Mouse (Mus musculus): ENCODE results near the gene 3300002I08Rik. TPM values are rescaled to one million over a fixed set of nuclear protein-coding genes. Genes with fewer than 3 reads are reported as not detected.
"Not testable (repeated sequence)": the region's sequence is repeated elsewhere in the genome, so short reads cannot be mapped to it uniquely, and the experiment has no call there.

Gene 3300002I08Rik
- polyA plus RNA-seq, 1 experiment = 1.4 TPM

DNA sequence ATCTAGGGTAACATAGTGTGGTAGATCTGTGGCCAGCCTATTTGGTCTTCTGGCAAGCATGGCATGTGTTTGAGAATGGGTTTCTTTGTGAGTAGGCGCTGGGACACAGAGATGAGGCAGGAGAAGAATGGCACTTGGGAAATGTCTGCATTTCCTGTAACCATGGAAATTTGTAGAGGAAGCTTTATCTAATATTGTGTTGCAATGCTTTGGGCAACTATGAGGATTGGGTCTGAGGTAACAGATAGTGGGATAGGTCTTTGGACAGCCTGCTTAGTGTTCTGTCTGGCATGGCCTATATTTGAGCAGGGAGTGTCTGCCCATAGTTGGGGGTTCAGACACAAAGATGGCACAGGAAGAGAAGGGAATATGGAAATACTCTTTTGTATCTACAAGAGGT is 43.6 kb downstream of the 3300002I08Rik start:
- H3K36me3 ChIP-seq (ENCODE audit: control insufficient read depth, insufficient read depth, low read length) = peaks cover 2% of the 10 kb centered on the region
- no peaks in the 10 kb centered on the region for H3K27me3 ChIP-seq (replicated peaks; ENCODE audit: control insufficient read depth, insufficient read depth, low read length)
- 96% methylated on average over 1 of the region's 1 CpGs for WGBS
- no peak for DNase-seq
- H3K27ac ChIP-seq (ENCODE audit: insufficient read depth, low read depth, low read length) = no peak overlapping the region
- no peaks in the 10 kb centered on the region for H3K4me1 ChIP-seq (ENCODE audit: control insufficient read depth, insufficient read depth, low read length)
- TF ChIP-seq CTCF (conservative IDR thresholded peaks at IDR 0.05; ENCODE audit: insufficient read depth, insufficient read length, low read depth, low read length) (no peak), POLR2A (IDR thresholded peaks at IDR 0.05; ENCODE audit: low read depth, low read length) (no peak)
- no peak overlapping the region for H3K4me3 ChIP-seq (ENCODE audit: insufficient read depth, low read depth, low read length)

DNA sequence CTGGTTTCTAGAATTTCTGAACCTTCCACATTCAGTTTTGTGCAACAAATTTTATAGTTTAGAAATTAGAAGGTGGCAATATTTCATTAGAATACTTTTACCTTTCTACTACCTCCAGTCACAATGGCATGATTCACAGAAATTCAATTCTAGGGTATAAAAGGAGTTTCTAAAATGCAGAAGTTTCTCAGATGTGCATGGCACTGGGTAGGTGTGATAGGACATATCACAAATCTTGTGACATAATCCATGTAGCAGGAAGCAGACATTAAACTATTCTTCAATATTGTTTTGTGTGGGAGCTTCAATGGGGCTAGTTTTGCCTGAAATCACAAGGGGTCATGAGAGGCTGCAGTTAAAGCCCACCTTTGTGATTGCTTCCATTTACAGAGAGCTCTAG is 46.4 kb downstream of the 3300002I08Rik start:
- Histone ChIP-seq H3K4me3 (ENCODE audit: insufficient read depth, low read depth, low read length) (no peak overlapping the region), H3K27me3 (replicated peaks; ENCODE audit: control insufficient read depth, insufficient read depth, low read length) (no peaks in the 10 kb centered on the region), H3K36me3 (ENCODE audit: control insufficient read depth, insufficient read depth, low read length) (no peaks in the 10 kb centered on the region; the same call in 1 of the 2 replicates), H3K27ac (ENCODE audit: insufficient read depth, low read depth, low read length) (no peak overlapping the region), H3K4me1 (ENCODE audit: control insufficient read depth, insufficient read depth, low read length) (no peaks in the 10 kb centered on the region)
- TF ChIP-seq POLR2A (IDR thresholded peaks at IDR 0.05; ENCODE audit: low read depth, low read length) (no peak), CTCF (conservative IDR thresholded peaks at IDR 0.05; ENCODE audit: insufficient read depth, insufficient read length, low read depth, low read length) (no peak)
- no peak for DNase-seq

DNA sequence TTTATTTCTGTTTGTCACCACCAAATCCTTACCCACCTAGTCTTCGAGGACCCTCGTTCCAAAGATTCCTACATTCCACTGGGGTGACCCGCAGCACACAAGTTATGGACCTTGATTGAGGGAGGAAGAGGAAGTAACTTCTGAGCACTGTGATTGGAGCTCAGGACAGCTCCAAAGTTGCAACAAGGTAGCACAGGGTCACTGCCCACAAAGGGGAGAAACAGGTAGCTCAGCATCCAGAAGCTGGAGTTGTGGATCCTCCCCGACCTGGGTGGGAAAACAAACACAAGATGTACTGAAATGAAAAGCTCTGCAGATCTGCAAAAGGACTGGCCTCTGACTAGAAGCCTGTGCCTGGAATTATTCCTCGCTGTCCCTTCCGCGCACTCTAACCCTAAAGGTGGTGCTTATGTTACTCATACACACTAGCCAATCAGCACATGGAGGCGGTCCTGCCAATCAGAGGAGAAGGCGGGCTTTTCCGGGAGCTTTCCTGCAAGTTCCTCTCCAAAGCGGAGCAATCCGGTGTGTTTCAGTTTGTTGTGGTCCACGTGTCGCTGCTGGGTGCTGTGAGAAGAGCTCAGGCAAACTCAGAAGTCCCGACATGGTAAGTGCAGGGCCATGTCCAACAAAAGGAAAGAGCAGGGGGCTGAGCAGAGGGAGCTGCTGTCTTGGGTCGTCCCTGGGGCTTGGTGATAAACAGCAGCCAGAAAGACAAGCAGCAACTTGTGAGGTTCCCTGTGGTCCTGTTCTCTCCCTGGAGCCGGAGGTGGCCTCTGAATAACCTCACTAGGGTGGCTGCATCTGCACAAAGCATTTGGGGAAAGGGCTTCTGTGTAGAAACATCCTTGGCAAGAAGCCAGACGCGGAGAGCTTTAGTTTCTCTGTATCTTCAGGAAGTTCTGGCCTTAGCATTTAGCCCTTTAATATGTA is 51.3 kb downstream of the 3300002I08Rik start:
- WGBS = 12% methylated on average over 19 of the region's 19 CpGs
- H3K27me3 ChIP-seq (replicated peaks; ENCODE audit: control insufficient read depth, insufficient read depth, low read length); H3K36me3 ChIP-seq (ENCODE audit: control insufficient read depth, insufficient read depth, low read length); H3K4me1 ChIP-seq (ENCODE audit: control insufficient read depth, insufficient read depth, low read length): not testable (repeated sequence)
- DNase-seq = peak; percentile 97
- peak overlapping the region; percentile 79 for H3K4me3 ChIP-seq (ENCODE audit: insufficient read depth, low read depth, low read length)
- H3K27ac ChIP-seq (ENCODE audit: insufficient read depth, low read depth, low read length) = peak overlapping the region; percentile 29; the same call in 1 of the 2 replicates

DNA sequence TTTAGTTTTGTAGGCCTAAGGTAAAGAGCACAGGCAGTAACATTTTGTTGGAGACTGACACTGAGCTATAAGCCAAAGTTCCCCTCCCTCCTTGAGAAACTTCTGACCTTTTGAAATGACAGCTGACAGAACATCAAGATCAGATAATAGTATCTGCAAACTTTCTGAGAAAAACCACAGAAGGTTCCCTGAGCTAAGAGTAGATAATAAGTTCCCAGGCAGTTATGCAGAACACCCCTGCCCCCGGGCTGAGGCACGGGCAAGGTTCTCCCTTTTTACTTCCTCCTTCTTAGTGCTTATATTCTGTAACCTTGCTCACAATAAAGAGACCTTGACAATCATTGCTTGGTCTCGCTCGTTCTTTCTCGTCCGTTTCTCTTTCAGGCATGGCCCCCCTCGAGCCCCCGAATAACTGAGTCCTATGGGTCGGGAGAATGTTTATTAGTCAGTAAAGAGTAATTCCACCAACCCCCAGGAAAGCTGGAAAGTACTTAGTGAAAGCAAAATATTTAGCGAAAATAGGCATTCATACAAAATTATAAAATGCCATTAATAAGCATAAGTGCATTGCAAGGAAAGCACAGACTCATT is 55.3 kb downstream of the 3300002I08Rik start:
- Histone ChIP-seq H3K4me1 (ENCODE audit: control insufficient read depth, insufficient read depth, low read length) (no peaks in the 10 kb centered on the region; the same call in 1 of the 2 replicates), H3K27ac (ENCODE audit: insufficient read depth, low read depth, low read length) (no peak overlapping the region), H3K4me3 (ENCODE audit: insufficient read depth, low read depth, low read length) (no peak overlapping the region), H3K36me3 (ENCODE audit: control insufficient read depth, insufficient read depth, low read length) (no peaks in the 10 kb centered on the region), H3K27me3 (replicated peaks; ENCODE audit: control insufficient read depth, insufficient read depth, low read length) (no peaks in the 10 kb centered on the region)
- 71% methylated on average over 10 of the region's 10 CpGs for WGBS
- TF ChIP-seq POLR2A (IDR thresholded peaks at IDR 0.05; ENCODE audit: low read depth, low read length) (no peak), CTCF (conservative IDR thresholded peaks at IDR 0.05; ENCODE audit: insufficient read depth, insufficient read length, low read depth, low read length) (no peak)
- no peak for DNase-seq

DNA sequence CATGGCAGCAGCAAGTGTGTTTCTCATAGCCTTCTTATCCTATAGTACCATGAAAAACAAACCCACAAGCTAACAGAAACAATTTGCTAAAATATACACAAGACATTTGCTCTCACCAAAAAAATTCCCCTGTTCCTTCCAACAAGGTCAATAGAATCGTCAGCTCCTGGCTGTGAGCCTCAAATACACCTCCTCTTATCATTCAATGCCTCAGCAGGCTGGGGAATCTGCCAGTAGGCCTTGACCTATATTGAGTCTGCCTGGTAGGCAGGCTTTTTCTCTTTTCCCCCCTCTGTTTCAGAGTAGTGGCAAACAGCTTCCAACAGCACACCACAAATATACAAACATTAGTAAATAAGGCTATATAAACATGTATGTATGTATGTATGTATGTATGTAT is 63.5 kb downstream of the 3300002I08Rik start:
- H3K4me1 ChIP-seq (ENCODE audit: control insufficient read depth, insufficient read depth, low read length) = no peaks in the 10 kb centered on the region
- TF ChIP-seq POLR2A (IDR thresholded peaks at IDR 0.05; ENCODE audit: low read depth, low read length) = no peak
- no peak for TF ChIP-seq CTCF (conservative IDR thresholded peaks at IDR 0.05; ENCODE audit: insufficient read depth, insufficient read length, low read depth, low read length)
- no peak for DNase-seq
- H3K27me3 ChIP-seq (replicated peaks; ENCODE audit: control insufficient read depth, insufficient read depth, low read length) = no peaks in the 10 kb centered on the region
- H3K4me3 ChIP-seq (ENCODE audit: insufficient read depth, low read depth, low read length) = no peak overlapping the region
- H3K27ac ChIP-seq (ENCODE audit: insufficient read depth, low read depth, low read length) = no peak overlapping the region
- 46% methylated on average over 1 of the region's 1 CpGs for WGBS
- no peaks in the 10 kb centered on the region for H3K36me3 ChIP-seq (ENCODE audit: control insufficient read depth, insufficient read depth, low read length)

DNA sequence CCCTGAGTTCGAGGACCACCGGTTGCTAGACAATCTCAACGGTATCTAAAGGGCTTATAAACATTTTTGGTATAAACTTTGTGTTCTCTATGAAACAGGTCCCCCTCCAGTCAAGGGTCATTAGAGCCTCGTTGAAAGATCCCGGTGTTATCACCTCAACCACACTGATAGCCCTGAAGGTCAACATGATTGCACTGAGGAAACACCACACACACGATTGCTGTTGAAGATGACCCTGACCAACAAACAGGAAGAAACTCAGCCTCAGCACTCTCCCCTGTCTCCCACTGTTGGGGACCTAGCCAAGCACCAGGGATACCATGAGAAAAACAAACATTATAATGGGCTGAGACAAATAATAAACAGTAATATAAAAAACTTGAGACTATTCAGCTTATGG is 68.9 kb downstream of the 3300002I08Rik start:
- no peaks in the 10 kb centered on the region for H3K4me1 ChIP-seq (ENCODE audit: control insufficient read depth, insufficient read depth, low read length)
- no peak overlapping the region for H3K4me3 ChIP-seq (ENCODE audit: insufficient read depth, low read depth, low read length)
- DNase-seq = no peak
- TF ChIP-seq POLR2A (IDR thresholded peaks at IDR 0.05; ENCODE audit: low read depth, low read length) (no peak), CTCF (conservative IDR thresholded peaks at IDR 0.05; ENCODE audit: insufficient read depth, insufficient read length, low read depth, low read length) (no peak)
- no peaks in the 10 kb centered on the region for H3K36me3 ChIP-seq (ENCODE audit: control insufficient read depth, insufficient read depth, low read length)
- no peak overlapping the region for H3K27ac ChIP-seq (ENCODE audit: insufficient read depth, low read depth, low read length)
- no peaks in the 10 kb centered on the region for H3K27me3 ChIP-seq (replicated peaks; ENCODE audit: control insufficient read depth, insufficient read depth, low read length)
- WGBS = 85% methylated on average over 6 of the region's 6 CpGs

Other genes starting within 250 kb of the 3300002I08Rik start
- gene Zfp120, start 226.1 kb downstream of the 3300002I08Rik start, polyA plus RNA-seq (2012; rRNA removed) = 0.92 and 1.6 TPM in 2 replicates
- gene Gm10770, start 183.1 kb downstream of the 3300002I08Rik start, polyA plus RNA-seq (2012; rRNA removed) = not detected in 2 replicates
- not detected in 2 replicates for gene Gm14139, start 181.0 kb downstream of the 3300002I08Rik start, polyA plus RNA-seq (2012; rRNA removed)
- 0.38 and 0.41 TPM in 2 replicates for gene Zfp937, start 144.7 kb downstream of the 3300002I08Rik start, polyA plus RNA-seq (2012; rRNA removed)
- gene Gm21994, start 107.2 kb downstream of the 3300002I08Rik start, polyA plus RNA-seq (2012; rRNA removed) = 0.16 TPM in 1 of 2 replicates, not detected in the other
- not detected in 2 replicates for gene Gm14124, start 105.2 kb downstream of the 3300002I08Rik start, polyA plus RNA-seq (2012; rRNA removed)
- gene Gm10130, start 39.1 kb downstream of the 3300002I08Rik start, polyA plus RNA-seq (2012; rRNA removed) = not detected in 2 replicates
- gene Zfp442, start 88.7 kb upstream of the 3300002I08Rik start, polyA plus RNA-seq (2012; rRNA removed) = 0.13 and 0.18 TPM in 2 replicates
- not detected in 2 replicates for gene Zfp345, start 122.3 kb upstream of the 3300002I08Rik start, polyA plus RNA-seq (2012; rRNA removed)
- 0.22 and 1.3 TPM in 2 replicates for gene Cst7, start 207.7 kb upstream of the 3300002I08Rik start, polyA plus RNA-seq (2012; rRNA removed)
- gene Apmap, start 245.8 kb upstream of the 3300002I08Rik start, polyA plus RNA-seq (2012; rRNA removed) = 172 and 181 TPM in 2 replicates